Mouse (Mus musculus) hindlimb bud, embryonic 11.5 days (tissue): ENCODE results near the gene 6820408C15Rik.

ENCODE experiments used
- DNase-seq: peaks from one replicate; pipeline ENCODE4 v3.0.0-alpha.2; 2012; ENCODE audit warnings: low read depth, low spot score; ENCODE audit errors: extremely low spot score

Gene 6820408C15Rik

DNA sequence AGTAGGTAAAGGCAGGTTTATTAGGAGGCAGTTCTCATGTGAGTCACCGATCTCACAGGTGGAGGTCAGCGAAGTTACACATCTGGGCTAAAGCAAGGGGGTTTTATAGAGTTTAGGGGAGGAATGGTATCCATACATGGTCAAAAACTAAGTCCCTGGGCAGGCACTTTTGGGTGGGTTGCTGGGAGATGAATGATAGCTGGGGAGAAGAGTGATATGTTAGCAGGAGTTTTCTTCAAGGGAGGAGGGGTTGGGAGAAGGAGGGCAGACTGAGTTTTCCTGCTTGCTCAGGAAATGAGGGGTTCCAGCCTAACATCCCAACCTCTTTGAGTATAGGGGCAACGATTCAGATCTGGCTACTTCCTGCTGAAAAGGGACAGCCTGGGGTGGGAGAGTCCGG is at the start of gene 6820408C15Rik:
TSS of gene 6820408C15Rik (plus strand) at position 301 of the 400 bp plus-strand sequence.
- DNase-seq: no peak

DNA sequence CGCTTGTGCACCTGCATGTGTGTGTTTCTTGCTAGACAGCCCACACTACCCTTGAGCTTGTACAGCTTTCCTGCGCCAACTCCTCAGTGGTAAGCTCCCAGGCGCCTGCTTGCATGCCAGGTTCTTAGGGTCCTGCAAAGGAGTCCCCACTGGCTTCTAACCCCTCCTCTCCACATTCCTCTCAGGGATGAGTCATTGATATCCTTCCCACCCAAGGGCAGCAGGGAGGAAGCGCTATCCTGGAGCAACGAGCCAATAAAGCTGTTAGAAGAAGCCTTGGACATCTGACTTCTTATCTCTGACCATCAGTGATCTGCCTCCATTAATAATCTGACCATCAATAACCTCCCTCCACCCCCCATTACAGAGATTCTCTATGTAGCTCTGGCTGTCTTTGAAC is 47.5 kb upstream of the 6820408C15Rik start:
- DNase-seq: no peak

DNA sequence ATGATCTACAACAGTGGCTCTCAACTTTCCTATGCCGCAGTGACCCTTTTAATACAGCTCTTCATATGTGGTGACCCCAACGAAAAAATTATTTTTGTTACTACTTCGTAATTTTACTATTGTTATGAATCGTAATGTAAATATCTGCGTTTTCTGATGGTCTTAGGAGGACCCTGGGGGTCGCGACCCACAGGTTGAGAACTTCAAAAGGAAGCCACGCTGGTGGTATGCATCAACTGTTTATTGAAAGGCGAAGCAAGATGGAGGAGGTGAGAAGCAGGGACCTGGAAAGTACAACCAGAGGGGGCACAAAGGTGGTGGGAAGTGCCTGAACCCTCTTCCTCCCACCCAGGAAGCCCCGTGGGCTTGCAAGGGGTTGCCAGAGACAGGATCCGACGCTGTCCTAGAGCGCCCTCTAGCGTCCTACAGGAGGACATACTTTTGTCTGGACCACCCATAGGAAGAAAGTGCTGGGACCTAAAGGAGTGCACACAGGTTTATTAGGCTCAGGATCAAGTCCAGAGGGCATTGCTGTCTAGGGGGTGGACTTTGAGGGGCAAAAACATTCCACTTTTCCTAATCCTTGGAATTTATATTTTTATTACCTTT is 46.8 kb upstream of the 6820408C15Rik start:
- peak; percentile 42 for DNase-seq

DNA sequence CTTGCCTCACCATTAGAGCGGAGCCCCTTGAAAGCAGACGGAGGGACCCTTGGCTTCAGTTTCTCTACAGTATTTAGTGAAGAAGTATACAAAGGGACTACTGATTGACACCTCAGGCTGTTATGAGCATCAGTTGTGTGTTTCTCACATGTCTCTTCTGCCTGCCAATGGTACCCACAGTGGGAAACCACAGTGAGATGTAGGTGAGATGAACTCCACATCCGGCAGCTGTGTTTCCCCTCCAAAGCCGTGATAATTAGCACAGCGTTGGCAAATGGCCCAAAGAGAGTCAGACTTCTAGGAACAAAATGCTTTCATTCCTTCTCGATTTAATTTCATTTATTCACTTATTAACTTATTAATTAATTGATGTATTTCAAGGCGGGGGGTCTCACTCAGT is 43.3 kb upstream of the 6820408C15Rik start:
- DNase-seq: no peak

DNA sequence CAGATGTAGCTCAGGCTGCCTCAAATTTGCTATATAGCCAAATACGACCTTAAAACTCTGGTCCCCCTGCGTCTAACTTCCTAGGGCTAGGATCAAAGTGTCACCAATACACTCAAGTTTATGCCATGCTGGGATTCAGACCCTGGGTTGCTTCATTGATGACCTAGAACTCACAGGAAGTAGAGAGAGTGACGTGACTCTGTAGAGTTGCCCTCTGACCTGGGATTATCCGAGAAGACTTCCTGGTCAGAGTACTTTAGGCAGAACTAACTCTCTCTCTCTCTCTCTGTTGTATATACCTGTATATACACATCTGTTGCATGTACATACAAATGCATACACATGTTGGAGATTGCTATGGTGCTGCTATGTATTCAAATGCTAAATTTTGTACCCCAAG is 42.7 kb upstream of the 6820408C15Rik start:
- DNase-seq: no peak

DNA sequence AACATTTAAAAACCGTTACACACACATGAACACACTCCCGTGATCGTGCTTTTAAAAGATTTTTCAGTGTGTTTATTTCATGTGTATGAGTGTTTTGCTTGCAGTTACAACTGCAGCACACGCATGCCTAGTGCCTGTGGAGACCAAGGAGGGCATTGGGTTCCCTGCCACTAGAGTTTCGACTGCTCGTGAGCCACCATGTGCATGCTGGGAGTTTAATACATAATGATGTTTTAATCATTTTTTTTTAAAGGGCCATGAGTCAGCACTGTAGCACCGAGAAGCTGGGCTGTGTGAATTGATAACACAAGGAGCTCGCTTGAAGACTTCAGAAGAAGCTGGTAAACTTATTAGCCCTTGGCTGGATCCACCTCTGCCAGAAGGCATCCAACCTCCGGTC is 41.8 kb upstream of the 6820408C15Rik start:
- no peak for DNase-seq

DNA sequence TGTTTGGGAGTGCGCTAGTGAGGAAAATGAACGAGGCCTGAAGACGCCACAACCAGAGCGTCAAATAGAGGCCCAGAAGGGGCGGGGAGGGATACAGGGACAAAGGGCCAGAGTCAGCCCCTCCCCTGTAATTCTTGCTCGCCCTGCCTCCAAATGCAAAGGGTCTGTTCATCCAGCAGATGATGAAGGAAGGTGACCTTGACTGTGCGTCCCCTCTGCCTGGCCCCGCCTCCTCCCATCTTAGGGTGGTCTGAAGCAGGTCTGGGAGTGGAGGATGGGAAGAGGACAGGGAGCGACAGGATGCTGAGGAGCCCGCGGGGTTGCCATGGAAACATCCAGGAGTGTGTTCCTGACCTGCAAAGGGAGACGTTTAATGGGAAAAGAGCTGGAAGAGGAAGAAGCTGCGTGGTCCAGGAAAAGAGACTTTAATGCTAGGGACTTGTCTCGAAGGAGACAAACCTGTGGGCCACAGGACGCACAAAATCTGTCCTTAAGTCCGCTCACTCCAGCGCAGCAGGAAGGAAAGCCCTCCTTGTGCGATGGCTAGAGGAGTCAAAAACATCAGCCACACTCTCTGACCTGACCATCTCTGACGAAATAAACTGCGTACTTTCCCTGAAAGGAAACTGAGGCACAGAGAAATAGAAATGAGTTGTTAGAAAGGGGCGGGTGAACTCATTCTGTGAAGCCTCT is 39.6 kb upstream of the 6820408C15Rik start:
- DNase-seq: no peak

DNA sequence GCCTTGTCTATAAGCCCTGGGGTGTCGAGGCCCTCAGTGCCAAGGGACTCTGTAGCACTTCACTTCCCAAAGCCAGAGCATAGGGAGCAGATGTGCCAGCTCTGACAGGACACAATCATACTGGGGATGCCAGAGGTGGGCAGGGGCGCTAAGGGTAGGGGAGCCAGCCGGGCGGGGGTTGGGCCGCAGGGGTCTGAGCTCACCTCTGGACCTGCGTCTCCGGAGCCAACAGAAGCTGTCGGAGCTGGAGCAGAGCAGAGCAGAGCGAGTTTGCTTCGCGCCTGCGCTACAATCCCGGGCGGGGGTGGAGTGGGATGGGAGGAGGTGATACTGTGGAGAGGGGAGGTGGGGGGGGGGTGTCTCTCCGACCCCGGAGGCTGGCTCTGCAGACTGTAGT is 39.0 kb upstream of the 6820408C15Rik start, which contains the start of gene Nrsn2:
TSS of gene Nrsn2 (minus strand) at position 294 of the 397 bp plus-strand sequence.
- DNase-seq: no peak

DNA sequence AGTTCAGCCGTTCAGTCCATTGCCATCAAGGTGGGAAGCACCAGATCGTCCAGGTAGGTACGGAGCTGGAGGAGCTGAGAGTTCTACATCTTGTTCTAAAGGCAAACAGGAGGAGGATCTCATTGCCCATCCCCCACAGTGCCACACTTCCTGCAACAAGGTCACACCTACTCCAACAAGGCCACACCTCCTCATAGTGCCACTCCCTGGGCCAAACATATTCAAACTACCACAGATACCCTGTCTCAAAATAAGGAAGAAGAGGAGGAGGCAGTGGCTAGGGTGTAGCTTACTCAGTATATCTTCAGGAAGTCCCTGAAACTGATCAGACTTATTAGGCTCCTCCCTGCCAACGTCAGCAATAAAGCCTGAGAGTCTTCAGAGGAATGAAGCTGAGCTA is 31.2 kb upstream of the 6820408C15Rik start:
- DNase-seq: no peak

DNA sequence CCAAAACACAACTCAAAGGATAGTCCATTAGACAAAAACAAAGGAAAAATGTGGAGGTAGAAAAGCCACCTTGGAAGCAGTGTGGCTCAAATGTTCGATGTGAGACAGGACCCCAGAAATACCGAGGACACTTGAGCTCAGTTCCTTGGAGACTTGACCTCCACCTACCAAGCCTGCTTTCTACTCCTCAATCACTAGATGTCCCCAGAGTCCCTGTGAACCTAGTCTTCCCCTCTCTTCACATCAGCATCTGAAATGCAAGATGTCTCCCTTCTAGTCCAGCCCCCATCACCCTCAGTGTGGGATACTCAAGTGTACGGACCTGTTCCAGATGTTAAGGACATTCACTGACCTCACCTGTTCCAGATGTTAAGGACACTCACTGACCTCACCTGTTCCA is 22.6 kb upstream of the 6820408C15Rik start:
- no peak for DNase-seq

DNA sequence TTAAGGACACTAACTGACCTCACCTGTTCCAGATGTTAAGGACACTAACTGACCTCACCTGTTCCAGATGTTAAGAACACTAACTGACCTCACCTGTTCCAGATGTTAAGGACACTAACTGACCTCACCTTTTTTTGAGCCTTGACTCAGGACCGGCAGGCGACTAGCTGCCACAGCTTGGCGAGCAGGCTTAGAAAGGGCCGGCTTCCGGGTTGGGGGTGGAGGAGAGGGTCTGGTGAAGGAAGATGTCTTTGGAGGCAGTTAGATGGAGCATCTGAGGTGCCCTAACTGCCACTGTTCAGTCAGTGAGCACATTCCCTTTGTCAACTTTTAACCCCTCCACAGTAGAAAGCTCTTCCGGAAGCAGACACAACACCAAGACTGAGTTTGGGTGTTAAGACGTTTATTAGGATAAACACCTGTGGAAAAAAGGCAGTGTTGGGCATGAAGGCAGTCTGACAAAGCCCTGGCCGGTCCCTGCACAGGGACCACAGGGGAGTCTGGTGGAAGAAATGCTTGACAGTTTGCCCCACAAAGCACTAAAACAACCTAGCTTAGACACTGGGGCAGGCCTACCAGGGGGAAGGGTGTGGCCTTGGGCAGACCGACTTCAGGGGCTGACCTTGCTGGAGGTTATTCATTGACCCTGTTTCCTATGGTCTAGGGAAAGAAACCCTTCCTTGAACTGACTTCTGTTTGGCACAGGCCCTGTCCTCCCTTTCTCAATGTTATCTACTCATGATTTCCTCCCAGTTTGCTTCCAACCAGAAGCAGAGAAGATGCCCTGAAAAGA is 22.0 kb upstream of the 6820408C15Rik start:
- no peak for DNase-seq

DNA sequence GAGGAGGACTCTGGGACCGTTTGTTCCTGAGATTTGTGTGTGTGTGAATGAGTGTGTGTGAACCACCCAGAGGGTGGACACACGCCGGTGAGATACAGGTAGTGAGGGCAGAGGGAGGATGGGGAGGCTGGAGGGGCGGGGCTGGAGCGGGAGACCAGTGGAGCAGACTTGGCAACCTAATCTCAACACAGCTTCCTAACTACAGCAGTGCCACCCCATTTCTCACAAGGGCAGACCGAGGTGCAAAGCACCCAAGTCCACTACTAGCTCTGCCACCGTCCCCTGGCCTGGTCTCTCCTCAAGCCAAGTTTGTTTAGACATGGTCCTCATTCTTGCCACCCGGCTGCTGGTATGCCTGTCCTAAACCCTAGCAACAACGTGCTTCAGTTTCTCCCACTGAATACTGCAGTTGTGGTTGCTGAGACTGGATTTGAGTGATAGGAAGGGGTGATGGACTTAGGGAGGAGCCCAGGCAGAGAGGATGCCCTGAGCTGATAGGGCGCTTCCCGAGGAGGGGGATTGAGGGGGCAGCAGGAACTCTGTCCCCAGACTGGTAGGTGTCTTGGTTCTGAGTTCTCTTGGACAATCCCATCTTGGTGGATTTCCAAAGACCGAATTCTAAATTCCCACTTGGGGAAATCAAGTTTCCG is 20.0 kb upstream of the 6820408C15Rik start:
- DNase-seq: no peak

DNA sequence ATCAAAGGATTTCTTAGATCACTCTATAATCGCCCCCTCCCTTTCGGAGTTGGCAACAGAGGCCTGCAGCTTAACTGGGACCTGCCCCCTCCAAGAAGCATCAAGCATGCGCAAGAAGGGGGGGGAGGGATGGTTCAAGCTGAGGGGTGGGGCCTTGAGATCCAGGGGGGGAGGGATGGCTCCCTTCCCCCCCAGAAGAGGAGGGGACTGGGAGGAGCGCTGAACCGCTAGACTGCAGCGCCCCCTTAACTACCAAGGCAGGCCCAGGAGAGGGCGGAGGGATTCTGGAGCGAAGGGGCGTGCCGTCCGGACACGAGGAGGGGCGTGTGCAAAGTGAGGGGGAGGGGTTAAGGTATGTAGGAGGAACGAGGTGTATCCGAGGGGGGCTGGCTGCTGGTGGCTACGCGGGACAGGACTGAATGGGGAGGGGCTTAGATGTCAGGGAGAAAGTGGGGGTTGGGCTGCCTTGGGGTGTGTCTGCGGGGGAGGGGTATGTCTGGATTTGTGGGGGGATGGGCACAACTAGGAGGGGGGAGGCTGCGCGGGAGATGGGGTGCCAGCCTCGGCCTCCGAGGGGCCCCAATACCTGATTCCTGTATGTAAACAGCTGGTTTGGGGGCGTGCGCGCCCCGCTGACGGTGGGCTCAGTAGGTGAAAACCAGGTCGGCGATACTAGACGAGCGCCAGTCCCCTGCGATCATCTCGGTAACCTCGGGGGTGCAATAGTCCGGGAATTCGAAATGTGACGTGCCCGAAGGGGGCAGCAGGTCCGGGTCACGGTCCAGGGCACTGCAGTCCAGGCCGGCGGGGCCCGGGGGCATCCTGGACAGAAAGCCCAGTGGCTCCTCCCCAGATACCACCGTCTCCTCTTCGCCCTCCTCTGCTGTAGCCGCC is 19.0 kb upstream of the 6820408C15Rik start:
- DNase-seq: no peak

DNA sequence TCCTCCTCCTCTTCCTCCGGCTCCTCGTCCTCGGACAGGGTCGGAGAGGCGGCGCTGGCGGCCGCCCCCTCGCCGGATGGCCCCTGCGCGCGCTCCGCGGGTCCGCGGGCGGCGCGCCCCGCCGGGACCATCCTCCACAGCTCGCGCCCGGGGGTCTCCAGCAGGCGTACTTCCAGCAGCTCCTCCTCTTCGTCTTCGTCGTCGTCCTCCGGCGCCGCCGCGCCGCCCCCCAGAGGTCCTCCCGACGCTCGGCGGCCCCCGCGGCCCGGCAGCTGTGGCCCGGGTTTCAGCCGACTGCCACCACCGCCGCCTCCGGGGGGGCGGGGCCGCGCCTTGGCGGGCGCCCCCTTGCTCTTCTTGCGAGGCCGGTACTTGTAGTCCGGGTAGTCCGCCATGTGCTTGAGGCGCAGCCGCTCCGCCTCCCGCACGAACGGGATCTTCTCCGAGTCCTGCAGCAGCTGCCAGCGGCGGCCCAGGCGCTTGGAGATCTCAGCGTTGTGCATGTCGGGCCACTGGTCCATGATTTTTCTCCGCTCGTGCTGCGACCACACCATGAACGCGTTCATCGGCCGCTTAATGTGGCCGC is 18.3 kb upstream of the 6820408C15Rik start:
- no peak for DNase-seq

DNA sequence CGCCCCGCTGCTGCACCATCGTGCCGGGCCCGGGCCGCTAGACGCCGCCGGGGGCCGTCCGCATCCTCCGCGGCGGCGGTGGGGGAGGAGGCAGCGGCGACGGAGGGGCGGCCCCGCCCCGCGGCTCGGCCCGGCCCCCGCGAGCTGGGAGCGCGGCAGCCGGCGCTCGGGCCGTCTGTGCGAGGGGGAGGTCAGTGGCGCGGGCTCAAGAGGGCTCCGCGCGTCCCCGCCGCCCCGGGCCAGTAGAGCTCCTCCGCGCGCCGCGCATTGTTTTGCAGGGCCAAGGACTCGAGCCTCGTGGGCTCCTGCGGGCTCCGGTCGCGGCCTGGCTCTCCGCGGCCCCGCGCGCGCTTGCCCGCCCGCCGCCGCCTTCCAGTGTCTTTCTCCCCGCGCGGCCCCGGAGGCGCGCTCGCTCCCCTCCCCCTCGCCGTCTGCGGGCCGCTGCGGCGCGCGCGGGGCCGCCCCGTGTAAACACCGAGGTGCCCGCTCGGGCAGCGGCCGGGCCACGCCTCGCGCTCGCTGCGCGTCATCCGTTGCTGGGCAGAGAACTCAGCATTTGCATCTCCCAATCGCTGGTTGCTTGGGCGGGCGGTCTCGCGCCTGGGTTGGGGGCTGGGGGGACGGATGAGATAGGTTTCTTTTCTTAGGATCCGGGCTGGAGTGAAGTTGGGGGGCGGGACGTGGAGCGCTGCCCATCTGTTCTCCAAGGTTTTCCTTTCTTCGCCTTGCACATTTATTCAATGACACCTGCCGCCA is 17.5 kb upstream of the 6820408C15Rik start, which contains the start of gene Sox12:
TSS of gene Sox12 (minus strand) at position 384 of the 756 bp plus-strand sequence.
- peak; percentile 97 for DNase-seq

DNA sequence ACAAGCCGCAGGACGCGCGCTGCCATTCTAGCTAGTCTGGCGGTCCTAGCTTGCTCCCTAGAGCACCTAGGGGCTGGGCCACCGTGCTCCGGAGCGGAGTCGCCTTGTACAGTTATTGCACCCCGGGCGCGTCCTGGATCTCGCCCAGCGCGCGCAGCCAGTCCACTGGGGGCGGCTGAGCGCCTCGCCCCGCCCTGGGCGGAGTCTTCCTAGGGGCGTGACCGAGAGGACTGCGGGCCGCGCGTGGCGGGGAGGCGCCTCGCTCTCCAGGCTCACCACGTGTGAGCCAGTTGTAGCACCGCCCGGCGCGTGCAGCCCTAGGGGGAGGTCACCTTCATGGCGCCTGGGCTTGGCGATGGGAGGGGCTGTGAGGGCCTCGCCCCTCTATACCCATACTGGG is 16.7 kb upstream of the 6820408C15Rik start:
- no peak for DNase-seq

DNA sequence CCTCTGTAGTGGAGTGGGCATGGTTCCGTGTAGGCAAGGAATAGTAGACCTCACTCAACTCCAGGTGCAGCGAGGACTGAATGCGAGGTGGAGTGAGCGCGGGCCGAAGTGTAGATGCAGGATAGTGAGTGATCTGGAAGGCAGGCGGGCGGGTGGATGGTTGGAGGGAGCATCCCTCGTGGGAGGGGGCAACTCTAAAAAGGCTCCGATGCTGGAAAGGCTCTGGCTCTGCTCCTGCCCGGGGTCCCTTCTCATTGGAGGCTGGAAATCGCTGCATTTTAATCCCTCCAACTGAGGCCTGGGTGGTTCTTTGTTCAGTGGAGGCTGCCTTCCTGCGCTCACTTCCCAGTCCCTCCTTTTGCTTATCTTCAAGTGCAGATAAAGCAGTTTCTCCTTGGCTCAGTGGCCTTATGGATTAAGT is 16.3 kb upstream of the 6820408C15Rik start:
- DNase-seq: no peak

DNA sequence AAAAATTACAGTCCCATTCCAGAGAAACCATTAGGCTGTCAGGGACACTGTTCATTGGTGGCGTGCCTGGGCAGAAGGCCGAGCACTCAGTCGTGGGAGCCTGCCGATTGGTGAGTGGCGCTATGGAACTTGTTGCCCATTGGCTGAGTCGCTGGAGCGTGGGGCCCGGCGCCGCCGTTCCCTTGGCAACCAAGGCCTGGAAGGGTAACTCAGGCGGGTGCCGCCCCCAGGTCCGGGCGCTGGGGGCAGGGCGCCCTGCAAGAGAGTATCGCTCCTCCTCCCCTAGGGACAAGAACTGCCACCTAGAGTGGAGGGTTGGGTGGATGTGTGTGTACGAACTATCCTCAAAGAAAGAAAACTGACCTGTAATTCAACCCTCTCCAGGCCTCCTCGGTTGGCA is 9.3 kb upstream of the 6820408C15Rik start:
- DNase-seq: no peak

DNA sequence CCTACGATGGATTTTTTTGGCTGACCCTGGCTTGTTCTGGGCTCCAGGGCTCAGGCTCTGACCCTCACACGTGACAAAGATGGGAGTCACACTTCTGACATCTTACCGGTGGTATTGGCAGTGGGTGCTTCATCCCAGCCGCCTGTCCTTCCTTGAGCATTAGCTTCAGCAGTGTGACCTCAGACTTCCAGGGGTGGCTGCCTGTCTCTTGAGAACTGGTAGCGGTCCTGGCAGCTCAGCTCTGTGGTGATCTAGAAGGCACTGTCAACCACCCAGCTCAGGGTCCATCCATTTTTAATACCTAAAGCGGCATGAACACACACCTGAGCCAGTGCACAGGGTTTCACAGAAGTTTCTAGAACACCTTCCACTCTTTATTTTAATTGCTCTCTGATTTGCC is 5.6 kb upstream of the 6820408C15Rik start:
- no peak for DNase-seq
